Mouse (Mus musculus) kidney, postnatal 4 days (tissue): Measurements from ENCODE around the gene Tnfsf4.
A peak's percentile ranks its signal among the peaks of the same experiment; 100 is the strongest.

Source experiments
- DNase-seq, 2 experiments: peaks; one replicate each; pipeline ENCODE4 v3.0.0; 2021; ENCODE audit warnings: mixed read lengths in 2 of 2

Gene Tnfsf4

DNA sequence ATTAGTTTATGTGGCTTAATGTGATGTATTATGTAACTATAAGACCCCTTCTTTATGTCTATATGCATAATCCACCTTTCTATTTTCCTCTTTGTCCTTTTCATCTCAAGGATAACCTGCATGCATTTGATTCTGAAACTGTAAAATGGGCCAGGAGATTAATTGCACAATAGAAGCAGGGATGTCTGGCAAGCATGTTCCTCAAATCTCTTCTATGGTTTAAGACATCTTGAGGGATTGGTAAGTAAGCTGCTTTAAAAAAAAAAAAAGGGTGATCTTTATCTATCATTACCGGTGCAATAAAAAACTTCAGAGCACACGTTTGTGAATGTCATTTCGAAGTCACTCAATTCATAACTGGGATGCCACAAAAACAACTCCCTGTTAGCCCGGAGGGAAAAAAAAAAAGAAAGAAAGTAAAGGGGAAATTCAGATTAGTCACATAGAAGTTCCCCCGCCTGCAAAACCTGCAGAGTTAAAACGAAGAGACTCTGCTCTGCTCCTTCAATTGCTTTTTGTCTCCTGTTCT, at the start of gene Tnfsf4:
Gene Tnfsf4, plus strand, starts transcription at position 479 of the 529 bp plus-strand sequence.
- DNase-seq = no peak

DNA sequence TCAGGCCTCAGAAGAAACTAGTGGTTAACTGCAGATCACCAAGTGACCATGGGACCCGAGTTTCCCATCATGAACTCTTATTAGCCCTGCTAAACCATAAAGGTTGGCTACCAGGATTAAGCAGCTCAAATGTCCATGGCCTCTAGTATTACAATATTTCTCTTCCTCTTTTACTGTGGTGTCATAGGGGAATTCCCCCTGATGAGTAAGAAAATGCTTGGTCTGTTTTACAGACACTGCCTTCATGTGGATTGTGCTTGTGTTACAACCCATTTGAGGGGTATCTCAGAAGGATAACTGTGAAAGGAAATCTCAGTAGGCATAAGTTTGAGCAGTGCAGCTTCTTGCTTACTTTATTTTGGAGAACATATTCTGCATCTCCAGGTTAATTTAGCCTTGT, 44.2 kb upstream of the Tnfsf4 start:
- no peak for DNase-seq

DNA sequence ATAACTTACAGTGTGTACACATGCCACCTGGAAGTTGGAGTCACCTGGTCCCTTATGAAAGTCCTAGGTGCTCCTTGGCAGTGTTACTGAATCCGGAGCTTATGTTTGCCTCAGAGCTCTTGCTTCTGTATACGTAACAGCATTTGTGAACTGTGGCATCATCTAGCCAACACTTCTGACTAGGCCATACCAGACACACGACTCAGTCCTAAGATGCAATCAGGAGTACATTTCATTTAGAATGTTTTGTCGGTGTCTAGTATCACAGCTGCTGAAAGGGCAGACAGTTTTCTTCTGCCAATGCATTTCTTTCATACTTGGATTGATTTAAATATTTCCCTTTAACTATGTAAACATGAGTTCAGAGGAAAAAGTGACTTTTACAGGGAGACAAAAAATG, 30.2 kb upstream of the Tnfsf4 start:
- no peak for DNase-seq

DNA sequence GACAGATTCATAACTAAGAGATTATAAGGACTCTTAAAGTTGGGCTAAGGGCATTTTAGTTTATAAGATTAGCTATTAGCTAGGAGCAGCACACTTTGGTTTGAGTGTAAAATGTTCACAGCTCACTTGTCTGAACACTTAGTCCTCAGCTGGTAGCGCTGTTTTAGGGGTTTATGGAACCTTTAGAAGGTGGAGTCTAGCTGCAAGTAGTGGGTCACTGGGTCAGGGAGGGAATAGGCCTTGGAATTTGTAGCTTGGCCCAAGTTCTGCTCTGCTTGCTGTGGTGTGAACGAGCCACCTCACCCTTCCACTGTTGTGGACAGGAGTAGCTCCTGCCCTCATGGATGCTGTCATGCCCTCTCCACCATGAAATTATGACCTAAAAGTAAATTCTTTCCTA, 23.3 kb upstream of the Tnfsf4 start:
- DNase-seq = no peak

DNA sequence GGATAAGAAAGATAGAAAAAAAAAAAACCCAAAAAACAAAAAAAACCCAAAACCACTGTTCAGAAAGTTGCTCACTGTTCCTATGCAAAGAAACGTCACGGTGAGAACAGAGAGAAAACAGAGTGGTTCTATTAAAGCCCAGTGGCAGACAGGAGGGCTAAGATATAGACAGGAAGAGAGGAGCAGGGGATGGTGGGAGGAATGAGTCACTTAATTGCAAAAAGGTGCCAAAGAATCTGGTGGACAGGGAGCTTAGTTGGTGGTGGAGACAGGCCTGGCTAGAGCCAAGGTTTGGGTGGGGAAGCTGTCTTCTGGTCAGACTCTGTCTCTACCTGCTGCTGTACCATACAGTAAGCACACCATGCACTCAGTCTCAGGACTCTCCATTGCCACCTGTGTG, 19.3 kb upstream of the Tnfsf4 start:
- no peak for DNase-seq

DNA sequence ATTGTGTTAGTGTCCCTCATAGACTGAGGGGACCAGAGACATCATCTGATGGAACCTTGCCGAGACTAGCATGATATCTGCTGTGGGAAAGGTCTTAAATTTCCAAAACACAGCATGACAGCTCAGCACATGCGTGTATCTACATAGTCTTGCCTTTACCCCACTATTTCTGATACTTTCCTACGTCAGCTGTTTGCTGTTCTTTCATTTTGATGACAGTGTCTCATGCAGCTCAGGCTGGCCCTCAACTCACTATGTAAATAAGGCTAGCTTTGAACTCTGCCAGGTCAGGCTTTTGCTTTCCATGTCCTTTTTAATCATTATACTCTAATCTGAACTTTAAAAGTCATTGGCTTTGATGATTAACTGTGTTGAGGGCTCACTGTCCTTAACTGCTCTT, 16.6 kb upstream of the Tnfsf4 start:
- DNase-seq = no peak

DNA sequence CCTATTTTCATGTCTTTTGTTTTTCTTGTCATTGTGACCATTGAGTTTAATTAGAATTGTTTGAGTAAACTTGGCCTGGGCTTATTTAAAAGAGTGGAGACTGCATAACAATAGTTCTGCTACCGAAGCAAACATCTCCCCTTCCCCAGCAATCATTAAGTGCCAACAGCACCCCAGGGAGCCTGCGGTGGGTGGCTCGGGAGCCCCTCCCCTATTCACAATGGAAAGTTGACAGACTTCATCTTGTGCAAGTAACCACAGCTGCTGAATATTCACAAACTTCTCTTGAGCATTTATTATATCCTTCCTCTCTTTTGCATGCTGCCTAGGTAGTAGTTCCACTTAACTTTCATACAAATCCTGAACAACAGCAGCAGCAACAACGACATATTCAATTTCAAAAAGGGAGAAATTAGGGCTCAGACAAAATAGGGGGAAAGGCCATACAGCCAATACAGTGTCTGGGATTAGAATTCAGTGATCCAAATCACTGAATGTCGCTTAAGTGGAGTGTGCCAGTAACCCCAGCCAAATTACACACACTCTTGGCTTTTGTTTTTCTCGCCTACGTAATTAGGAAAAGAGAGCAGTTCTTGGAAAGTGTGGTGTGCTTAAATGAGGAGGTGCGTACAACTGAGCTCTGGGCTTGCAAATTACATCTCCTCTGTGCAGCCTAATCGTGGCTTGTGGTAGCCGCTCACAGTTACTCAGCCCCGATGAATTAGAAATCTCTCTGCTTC, 15.4 kb upstream of the Tnfsf4 start:
- no peak for DNase-seq

DNA sequence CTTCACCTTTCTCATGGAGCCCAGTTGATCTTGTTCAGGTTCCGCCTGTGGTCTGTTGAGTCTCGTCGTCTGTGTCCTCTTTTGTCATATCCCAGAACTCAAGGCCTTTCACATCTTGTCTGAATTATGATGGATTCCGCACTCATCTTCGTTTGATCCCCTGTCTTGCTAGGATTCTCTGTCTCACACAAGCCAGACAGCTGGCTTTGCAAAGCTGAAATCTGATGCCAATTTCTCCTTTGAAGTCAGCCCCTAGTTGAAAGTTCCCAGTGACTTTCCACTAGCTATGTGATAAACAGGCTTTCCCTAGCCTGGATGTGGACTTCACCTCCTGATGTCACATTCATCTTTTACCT, 14.8 kb upstream of the Tnfsf4 start:
- no peak for DNase-seq

DNA sequence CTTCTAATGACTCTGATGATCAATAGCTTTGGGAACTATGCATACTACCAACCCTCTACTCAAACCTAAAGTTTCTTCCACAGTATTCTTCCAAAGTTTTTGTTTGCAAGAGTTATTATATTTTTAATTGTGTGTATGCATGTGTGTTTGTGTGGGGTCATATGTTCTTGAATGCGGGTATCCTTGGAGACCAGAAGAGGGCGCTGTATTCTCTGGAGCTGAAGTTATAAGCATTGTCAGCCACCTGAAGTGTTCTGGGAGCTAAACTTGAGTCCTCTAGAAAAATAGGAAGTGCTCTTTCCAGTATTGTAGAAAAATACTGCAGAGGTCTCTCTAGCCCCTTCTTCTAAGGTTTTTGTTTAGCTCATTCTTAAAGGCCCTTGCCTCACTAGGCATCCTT, 5.1 kb upstream of the Tnfsf4 start:
- DNase-seq = no peak

DNA sequence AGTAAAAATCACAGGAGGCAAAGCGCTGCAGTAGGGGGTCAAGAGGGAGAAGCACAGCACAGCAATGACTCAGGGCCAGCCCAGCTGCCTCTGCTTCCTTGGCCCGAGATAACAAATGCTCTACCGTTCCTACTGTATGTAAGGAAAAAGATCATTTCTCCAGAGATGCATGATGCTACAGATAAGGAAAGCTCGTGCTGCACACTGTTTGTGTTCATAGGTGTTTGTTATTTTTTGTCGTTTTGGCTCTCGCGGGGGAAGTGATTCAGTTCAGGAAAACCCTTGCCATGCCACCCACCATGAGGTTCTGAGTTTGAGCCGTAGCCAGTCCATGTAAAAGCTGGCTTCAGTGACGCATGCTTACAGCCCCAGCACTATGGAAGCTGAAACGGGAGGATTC, 2.3 kb upstream of the Tnfsf4 start:
- DNase-seq = no peak

DNA sequence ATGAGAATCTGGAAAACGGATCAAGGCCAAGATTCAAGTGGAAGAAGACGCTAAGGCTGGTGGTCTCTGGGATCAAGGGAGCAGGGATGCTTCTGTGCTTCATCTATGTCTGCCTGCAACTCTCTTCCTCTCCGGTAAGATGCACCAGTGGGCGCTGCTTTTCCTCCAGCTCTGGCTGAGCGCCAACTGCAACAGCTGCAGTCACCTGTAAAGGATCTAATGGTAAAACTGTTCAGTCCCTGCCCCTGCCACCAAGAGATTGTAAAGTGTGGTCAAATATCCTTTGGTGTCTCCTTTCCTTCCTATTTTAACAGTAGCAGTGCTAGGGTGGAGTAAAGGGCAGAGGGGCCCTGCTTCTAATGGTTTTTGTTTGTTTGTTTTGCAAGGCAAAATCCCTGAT, 401 bp downstream of the Tnfsf4 start:
- DNase-seq = peak; percentile 57 to 67

DNA sequence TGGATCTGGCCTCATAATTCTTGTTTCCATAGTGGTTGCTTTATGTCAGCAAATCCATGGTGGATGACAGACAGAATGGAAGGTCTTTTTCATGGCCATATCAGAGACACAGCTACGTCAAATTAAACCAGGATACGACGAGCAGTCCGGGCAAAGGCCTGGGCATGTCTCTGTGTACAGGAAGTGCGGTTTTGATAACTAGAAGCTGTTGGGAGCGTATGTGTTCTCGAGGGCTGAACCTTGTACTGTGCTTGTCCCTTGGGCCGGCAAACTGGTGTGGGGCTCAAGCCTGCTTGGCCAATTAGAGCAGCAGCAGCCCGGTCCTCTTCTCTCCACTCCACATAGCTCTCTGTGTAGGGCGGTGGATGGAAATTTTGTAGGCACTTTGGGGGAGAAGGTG, 1.1 kb downstream of the Tnfsf4 start:
- DNase-seq = no peak

DNA sequence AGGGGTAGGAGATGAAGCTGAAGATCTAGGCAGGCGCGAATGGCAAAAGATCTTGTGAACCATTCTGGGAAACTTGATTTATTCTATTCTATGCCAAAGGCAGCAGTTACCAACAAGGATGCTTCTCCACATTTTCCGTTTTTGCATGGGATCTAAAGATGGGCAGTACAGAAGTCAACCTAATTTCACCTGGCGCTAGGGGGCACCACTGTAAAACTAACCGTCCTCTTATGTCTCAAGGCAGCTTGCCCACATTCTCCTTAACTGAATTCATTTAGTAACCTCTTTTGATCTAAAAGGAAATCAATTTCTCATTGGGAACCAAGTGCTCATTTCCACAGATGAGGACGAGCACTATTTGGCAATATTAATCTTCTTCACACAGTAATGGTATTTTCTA, 4.9 kb downstream of the Tnfsf4 start:
- peak; percentile 85 to 86 for DNase-seq

DNA sequence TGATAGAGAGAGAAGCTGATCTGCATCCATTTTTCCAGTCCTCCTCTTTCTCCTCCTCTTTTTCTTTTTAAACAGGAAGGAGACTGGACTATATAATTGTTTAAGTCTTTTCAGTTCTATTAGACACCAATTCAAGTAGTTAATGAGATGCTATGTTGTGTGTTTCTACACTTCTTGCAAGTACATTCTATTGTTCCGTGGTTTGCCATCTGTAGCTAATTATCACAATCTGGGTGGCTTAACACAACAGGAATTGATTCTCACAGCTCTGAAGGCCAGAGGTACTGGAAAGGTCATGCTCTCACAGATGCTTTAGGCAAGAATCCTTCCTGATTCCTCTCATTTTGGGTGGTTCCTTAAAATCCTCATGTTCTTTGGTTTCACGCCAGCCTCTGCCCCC, 7.9 kb downstream of the Tnfsf4 start:
- no peak for DNase-seq

DNA sequence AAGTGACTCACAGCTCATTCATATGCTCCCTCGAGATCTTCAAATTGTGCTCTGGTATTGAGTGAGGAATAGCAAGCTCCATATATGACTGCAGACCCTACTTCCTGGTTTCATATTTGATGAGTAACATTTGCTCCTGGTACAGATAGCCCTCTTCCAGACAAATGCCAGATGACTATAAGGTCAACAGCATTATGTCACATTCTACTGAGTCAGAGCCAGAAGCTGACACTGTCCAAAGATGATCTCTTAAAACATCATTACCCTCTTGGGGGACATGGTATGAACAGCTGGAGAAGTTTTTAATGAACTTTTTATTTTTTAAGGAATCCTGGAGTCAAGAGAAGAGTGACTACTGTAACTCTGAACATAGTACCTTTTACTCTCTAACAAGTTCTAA, 11.3 kb downstream of the Tnfsf4 start:
- DNase-seq = no peak

DNA sequence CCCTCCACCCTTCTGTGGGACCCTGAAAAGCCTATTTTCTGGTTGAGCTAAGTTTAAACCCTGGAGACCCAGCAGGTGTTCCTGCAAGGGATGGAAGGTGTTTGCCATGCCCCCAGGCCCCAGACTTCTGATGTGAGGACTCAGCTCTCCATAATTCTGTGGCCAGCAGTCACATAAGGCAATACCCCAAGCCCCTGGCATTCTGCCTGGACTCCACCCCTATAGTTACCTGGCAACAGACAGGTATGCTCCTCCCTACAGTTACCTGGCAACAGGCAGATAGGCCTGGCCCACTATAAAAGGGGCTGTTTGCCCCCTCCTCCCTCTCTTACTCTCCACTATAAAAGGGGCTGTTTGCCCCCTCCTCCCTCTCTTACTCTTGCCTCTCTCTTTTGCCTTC, 24.7 kb downstream of the Tnfsf4 start:
- DNase-seq = no peak

DNA sequence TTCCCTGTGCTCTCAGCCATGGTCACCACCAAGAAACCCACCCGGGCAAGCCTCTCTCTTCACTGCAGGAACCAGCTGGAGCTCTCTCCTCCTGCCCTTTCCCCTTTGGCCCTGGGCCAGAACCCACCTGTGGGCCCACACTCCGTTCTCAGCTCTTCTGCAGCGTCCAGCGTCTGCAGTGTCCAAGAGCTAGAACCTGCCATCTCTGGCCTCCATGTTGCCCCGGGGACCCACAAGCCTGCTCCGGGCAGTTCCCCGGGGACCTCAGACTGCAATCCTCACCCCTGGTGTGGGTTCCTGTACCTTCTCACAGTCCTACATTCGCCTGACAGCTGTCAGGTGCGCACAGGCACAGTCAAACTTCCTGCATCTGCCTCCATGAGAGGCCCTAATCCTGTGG, 25.4 kb downstream of the Tnfsf4 start:
- no peak for DNase-seq

DNA sequence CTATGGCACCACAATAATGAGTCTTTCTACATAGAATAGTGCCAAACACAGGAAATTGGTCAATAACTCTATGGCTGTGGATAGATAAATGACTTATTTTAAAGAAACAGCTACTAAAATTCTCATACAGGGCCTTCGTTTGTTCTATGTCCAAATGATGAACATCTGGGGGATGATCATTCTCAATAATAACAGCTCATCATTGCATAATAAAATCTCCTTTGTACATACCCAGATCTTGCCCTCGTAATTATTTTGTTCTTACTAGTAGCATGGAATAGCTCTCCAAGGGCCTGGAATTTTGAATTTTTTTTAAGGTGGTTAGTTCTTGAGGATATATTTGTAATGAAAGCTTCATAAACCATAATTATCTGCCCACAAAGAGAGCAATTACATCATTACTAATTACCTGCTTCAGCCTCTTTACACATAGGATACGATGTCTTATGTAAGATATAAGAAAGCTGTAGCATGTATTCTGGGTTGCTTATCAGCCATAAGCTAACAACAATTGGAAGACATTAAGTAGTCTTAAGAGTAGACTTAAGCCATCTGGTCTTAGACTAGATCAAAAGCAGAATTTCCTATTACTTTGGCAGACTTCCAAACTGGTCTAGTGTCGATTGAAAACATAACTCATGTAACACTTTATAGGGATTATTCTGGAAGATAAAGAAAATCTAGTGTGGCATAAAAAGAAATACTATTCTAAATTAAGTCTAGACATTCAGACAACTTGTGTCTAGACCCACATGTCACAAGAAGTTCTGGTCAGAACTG, 31.3 kb downstream of the Tnfsf4 start:
- no peak for DNase-seq

DNA sequence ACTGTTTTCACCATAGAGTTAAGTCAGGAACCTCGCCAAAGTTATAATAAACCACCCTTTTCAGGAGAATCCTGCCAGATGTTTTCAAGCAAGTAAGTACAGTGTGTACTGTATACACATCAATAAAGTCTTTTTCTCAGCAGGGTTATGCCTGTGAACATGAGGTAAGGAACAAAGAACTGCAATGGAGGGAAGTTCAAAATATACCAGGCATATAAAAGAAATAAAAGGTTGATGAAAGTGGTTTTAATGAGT, 31.8 kb downstream of the Tnfsf4 start:
- DNase-seq = no peak

DNA sequence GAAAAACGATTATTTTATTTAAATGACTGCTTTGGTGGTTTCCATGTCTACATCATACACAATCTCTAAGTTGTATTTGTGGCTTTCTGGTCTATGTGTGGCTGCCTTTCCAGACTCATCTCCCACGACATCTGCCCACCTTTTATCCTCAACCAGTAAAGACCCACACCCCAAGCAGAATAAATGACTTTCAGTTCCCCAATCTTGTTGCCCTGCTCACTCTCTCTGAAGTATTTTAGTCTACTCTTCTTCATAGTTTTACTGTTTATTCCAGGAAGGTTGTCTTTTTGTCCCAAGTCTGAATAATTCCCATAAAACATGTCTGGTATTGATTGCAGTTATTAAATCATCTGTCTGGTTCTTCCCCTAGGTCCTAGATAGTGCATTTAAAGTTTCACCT, 40.6 kb downstream of the Tnfsf4 start:
- no peak for DNase-seq

DNA sequence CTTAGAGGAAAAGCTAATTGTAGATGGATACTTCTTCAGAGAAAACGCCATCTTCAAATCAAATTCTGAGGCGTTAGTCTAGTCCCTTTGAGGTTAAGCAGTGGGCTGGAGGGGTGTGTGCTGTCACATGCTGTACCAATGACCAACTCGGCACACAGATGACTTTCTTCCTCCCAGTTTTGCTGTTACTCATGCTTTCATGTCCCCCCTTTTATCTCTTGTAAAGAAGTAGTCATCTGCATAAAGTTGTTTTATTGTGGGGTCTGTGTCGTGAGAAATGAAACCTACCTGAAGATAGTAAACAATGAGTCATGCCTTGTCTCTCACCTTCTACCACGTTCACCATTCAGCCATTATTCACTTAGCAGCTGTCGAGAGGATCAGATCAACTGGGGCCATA, 41.3 kb downstream of the Tnfsf4 start:
- no peak for DNase-seq

DNA sequence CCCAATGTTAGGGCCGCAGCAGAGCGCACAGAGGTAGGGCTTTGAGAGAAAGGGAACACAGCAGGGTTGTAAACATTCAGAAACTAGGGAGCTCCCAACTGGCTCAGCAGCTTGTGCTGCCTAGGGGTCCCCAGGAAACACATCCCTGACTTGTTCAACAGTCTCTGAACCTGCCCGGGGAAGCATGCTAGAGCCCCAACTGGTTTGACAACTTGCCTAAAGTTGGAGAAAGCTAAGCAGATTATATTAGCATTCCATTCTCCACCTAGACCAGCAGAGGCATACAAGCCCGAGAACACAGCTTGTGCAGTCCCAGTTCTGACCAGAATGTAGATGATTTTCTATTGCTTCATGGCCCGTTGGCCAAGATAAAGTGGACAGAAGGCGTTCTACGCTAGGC, 49.6 kb downstream of the Tnfsf4 start:
- DNase-seq = peak; percentile 21 to 39

DNA sequence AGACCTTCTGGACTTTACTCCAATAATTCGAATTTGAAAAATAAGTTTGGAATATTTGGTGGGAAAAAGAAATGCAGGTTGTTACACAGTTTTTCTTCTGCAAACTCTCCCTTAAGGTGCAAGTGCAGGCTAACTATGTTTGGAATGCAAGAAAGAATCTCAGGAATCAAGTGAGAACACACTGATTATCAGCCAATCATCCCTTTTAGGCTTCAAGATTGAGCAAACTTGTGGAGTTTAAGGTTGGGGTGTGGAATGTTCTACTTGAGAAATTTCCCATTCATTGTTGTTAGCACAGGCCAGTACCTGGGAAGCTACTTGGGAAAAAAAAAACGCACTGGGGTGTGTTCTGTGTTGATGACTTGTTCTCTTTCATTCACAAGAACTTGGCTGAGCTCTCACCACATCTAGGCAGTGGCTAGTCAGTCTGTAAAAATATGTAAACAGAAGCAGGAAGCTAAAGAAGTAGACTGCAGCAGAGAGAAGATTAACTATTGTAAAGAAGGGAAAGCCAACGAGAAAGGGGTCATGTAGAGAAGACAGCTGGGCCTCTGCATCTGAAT, 56.6 kb downstream of the Tnfsf4 start:
- DNase-seq = no peak

DNA sequence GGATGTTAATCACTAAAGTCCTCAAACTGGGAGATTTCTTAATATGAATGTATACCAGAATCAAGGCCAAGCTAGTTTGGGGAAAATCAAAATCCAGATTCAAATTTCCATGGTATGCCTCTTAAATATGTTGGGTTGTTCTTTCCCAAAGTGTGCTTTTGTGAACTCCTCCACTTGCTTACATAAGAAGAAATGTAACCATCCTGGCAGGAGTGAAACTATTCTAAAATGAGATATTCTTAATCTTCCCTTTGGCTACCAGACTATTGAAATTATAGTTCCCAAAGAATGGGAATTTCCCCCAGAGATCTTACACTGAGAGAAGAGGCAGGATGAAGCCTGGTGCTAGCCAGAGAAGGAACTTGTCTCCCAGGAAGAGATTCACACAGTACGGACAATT, 57.0 kb downstream of the Tnfsf4 start:
- no peak for DNase-seq
